Mouse (Mus musculus): ENCODE measurements around the gene Lrrc52. TPM values are rescaled to one million over a fixed set of nuclear protein-coding genes. Genes with fewer than 3 reads are reported as not detected.

Lrrc52 gene
- polyA plus RNA-seq (2014; fragmentation: Nextera tagmentation; extraction: Ambion mirVana), result 0.19 and 0.21 TPM in 2 replicates

DNA sequence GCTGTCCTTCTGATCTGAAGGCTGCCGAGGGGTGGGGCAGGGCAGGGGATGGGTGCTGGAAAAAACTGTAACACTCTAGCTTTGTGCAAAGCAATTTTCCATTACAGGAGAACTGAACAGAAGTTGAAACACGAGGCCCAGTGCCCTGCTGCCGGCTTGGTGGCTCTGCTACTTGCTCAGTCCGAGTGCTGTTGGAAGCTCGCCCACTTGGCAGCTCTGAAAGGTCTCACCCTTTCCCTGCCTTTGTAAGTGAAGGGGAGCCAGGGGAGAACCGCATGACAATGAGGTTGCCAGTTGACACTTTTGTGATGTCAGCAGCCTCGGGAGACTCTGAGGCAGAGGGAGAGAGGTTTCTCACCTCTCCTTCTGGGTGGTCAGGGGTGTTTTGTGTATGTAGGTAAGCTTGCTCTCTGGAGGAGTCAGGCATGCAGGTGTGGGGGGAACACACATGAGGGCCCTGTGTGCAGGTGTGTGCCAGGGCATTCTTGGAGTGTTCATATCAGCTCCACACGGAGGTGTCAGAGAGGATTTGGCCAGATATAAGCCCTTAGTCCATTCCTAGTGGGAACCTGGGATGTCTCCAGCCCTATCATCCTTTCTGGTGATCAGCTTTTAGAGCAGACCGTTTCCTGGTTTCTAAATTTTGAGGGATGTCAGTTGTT, at the start of gene Lrrc52:
Lrrc52 (minus strand) TSS at position 16 of the 662 bp plus-strand sequence.
- Histone ChIP-seq H3K4me1 (replicated peaks; ENCODE audit: control insufficient read depth, insufficient read depth, low read length) (no peaks in the 10 kb centered on the region), H3K4me2 (no peak within 1 kb of the TSS), H3K36me3 (ENCODE audit: control insufficient read depth, insufficient read depth, low read length) (no peaks in the 10 kb centered on the region), H3K4me3 (ENCODE audit: low read depth, low read length) (no peak within 1 kb of the TSS), H3K27ac (ENCODE audit: low read depth, low read length) (no peak within 1 kb of the TSS), H3K27me3 (replicated peaks; ENCODE audit: control insufficient read depth, insufficient read depth, low read length) (no peaks in the 10 kb centered on the region), H3K9ac (ENCODE audit: low read depth, low read length) (no peak within 1 kb of the TSS), H3K9me3 (ENCODE audit: control insufficient read depth, low read length) (no peaks in the 10 kb centered on the region)
- ATAC-seq (replicated peaks; ENCODE audit: low FRiP score), result no peak
- 40% methylated on average over 9 of the region's 9 CpGs for WGBS
- no peak for DNase-seq (ENCODE audit: low spot score)

GRCm38 (mm10) chr1:167511621-167512020, 45.0 kb upstream of the Lrrc52 start:
- Histone ChIP-seq H3K27ac (ENCODE audit: low read depth, low read length) (no peak overlapping the region), H3K9ac (ENCODE audit: low read depth, low read length) (no peak overlapping the region), H3K36me3 (ENCODE audit: control insufficient read depth, insufficient read depth, low read length) (no peaks in the 10 kb centered on the region), H3K4me1 (replicated peaks; ENCODE audit: control insufficient read depth, insufficient read depth, low read length) (no peaks in the 10 kb centered on the region), H3K4me3 (ENCODE audit: low read depth, low read length) (no peak overlapping the region), H3K27me3 (replicated peaks; ENCODE audit: control insufficient read depth, insufficient read depth, low read length) (no peaks in the 10 kb centered on the region), H3K9me3 (ENCODE audit: control insufficient read depth, low read length) (no peaks in the 10 kb centered on the region), H3K4me2 (no peak overlapping the region)
- no peak for ATAC-seq (replicated peaks; ENCODE audit: low FRiP score)
- 79% methylated on average over 9 of the region's 9 CpGs for WGBS
- DNase-seq (ENCODE audit: low spot score), result no peak

- Histone ChIP-seq H3K9ac (ENCODE audit: low read depth, low read length) (no peak overlapping the region), H3K4me1 (replicated peaks; ENCODE audit: control insufficient read depth, insufficient read depth, low read length) (no peaks in the 10 kb centered on the region), H3K4me2 (no peak overlapping the region), H3K27me3 (replicated peaks; ENCODE audit: control insufficient read depth, insufficient read depth, low read length) (no peaks in the 10 kb centered on the region), H3K9me3 (ENCODE audit: control insufficient read depth, low read length) (no peaks in the 10 kb centered on the region), H3K4me3 (ENCODE audit: low read depth, low read length) (no peak overlapping the region), H3K36me3 (ENCODE audit: control insufficient read depth, insufficient read depth, low read length) (no peaks in the 10 kb centered on the region), H3K27ac (ENCODE audit: low read depth, low read length) (no peak overlapping the region)
- DNase-seq (ENCODE audit: low spot score) (no peak), ATAC-seq (replicated peaks; ENCODE audit: low FRiP score) (no peak)
- WGBS, result 75% methylated on average over 7 of the region's 7 CpGs
These were observed 39.5 kb upstream of the Lrrc52 start for GRCm38 (mm10) chr1:167506048-167506447.

GRCm38 (mm10) chr1:167505427-167505826, 38.8 kb upstream of the Lrrc52 start:
- no peak overlapping the region for H3K27ac ChIP-seq (ENCODE audit: low read depth, low read length)
- H3K4me2 ChIP-seq, result no peak overlapping the region
- no peak overlapping the region for H3K4me3 ChIP-seq (ENCODE audit: low read depth, low read length)
- no peaks in the 10 kb centered on the region for H3K9me3 ChIP-seq (ENCODE audit: control insufficient read depth, low read length)
- no peak overlapping the region for H3K9ac ChIP-seq (ENCODE audit: low read depth, low read length)
- ATAC-seq (replicated peaks; ENCODE audit: low FRiP score), result no peak
- 97% methylated on average over 1 of the region's 1 CpGs for WGBS
- no peaks in the 10 kb centered on the region for H3K27me3 ChIP-seq (replicated peaks; ENCODE audit: control insufficient read depth, insufficient read depth, low read length)
- no peaks in the 10 kb centered on the region for H3K36me3 ChIP-seq (ENCODE audit: control insufficient read depth, insufficient read depth, low read length)
- H3K4me1 ChIP-seq (replicated peaks; ENCODE audit: control insufficient read depth, insufficient read depth, low read length), result no peaks in the 10 kb centered on the region
- DNase-seq (ENCODE audit: low spot score), result no peak

DNA sequence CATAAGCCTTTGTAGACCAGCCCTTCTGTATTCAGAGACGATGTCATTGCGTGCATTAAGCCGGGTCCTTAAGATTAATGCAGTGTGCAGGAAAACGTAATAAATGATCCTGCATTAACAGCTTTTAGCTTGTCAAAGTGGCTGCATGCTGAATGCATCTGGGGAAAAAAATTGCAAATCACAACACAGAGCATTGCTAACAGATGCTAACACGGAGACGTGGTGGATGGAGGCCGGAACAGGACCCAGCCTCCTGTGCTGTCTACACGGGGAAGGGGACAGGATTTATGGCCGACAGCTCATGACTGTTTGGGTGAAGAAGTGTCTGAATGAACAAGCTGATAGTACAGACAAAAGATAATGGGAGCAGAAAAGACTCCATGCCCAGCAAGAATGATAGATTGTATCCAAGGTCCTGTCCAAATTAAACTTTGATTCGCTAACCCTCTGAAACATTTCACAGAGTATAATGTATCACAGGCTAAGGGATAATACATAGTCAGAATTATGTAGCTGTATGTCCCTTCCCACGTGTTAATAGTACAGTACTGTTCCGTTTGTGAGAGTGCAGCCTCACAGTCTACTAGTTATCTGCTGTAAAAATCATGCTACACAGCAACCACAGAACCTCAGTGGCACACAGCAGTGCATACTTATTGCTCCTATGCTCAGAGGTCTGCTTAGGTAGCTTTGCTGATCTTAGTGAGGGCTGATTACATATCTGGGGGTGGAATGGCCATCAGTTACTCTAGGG, 32.7 kb upstream of the Lrrc52 start:
- Histone ChIP-seq H3K27me3 (replicated peaks; ENCODE audit: control insufficient read depth, insufficient read depth, low read length) (no peaks in the 10 kb centered on the region), H3K4me3 (ENCODE audit: low read depth, low read length) (no peak overlapping the region), H3K27ac (ENCODE audit: low read depth, low read length) (no peak overlapping the region), H3K4me1 (replicated peaks; ENCODE audit: control insufficient read depth, insufficient read depth, low read length) (0 out of 2 replicates have a peak, but pooled peaks cover 3% of the 10 kb centered on the region), H3K9me3 (ENCODE audit: control insufficient read depth, low read length) (no peaks in the 10 kb centered on the region), H3K36me3 (ENCODE audit: control insufficient read depth, insufficient read depth, low read length) (no peaks in the 10 kb centered on the region), H3K9ac (ENCODE audit: low read depth, low read length) (no peak overlapping the region), H3K4me2 (no peak overlapping the region)
- no peak for DNase-seq (ENCODE audit: low spot score)
- 60% methylated on average over 12 of the region's 12 CpGs for WGBS
- ATAC-seq (replicated peaks; ENCODE audit: low FRiP score), result no peak

DNA sequence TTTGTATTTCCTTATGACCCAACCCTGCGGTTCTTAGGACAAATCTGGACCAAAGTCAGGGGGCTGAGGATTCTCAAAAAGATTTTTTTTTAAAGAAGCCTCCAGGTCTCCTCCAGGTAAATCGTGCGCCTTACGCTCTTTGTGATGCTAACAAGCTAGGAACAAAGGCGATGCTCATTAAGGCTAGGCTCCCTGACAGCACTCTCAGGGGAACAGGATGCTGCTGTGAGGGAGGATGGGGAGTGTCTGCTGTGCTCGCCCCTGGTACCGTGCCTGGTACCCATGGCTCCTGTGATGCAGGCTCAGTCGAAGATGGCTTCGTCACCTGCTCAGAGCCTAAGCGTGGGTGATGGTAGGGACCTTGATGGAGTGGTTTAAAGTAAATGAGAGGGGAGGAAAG, 31.4 kb upstream of the Lrrc52 start:
- Histone ChIP-seq H3K9ac (ENCODE audit: low read depth, low read length) (no peak overlapping the region), H3K9me3 (ENCODE audit: control insufficient read depth, low read length) (no peaks in the 10 kb centered on the region), H3K27ac (ENCODE audit: low read depth, low read length) (no peak overlapping the region), H3K4me3 (ENCODE audit: low read depth, low read length) (no peak overlapping the region), H3K4me1 (replicated peaks; ENCODE audit: control insufficient read depth, insufficient read depth, low read length) (0 out of 2 replicates have a peak, but pooled peaks cover 3% of the 10 kb centered on the region), H3K36me3 (ENCODE audit: control insufficient read depth, insufficient read depth, low read length) (no peaks in the 10 kb centered on the region), H3K4me2 (no peak overlapping the region), H3K27me3 (replicated peaks; ENCODE audit: control insufficient read depth, insufficient read depth, low read length) (no peaks in the 10 kb centered on the region)
- no peak for ATAC-seq (replicated peaks; ENCODE audit: low FRiP score)
- no peak for DNase-seq (ENCODE audit: low spot score)
- 38% methylated on average over 10 of the region's 10 CpGs for WGBS

DNA sequence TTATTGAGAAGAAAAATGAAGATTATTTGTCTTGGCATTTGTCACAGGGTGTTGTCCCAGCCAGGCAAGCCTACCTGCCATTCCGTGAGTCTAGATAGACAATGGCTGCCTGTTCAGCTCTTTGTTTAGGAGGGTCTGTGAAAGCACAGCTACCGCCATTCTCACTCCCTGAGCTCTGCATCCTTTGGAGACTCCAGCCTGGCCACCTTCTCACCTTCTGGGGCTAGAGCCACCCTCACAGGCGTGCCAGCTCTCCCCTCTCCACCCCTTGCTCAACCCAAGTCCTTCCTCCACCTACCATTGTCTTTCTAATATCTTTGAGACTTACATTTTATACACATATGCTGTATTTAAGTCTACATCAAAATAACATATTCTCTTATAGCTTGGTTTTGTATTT, 31.0 kb upstream of the Lrrc52 start:
- Histone ChIP-seq H3K36me3 (ENCODE audit: control insufficient read depth, insufficient read depth, low read length) (no peaks in the 10 kb centered on the region), H3K27ac (ENCODE audit: low read depth, low read length) (no peak overlapping the region), H3K27me3 (replicated peaks; ENCODE audit: control insufficient read depth, insufficient read depth, low read length) (no peaks in the 10 kb centered on the region), H3K4me1 (replicated peaks; ENCODE audit: control insufficient read depth, insufficient read depth, low read length) (0 out of 2 replicates have a peak, but pooled peaks cover 3% of the 10 kb centered on the region), H3K9me3 (ENCODE audit: control insufficient read depth, low read length) (no peaks in the 10 kb centered on the region), H3K4me2 (no peak overlapping the region), H3K4me3 (ENCODE audit: low read depth, low read length) (no peak overlapping the region), H3K9ac (ENCODE audit: low read depth, low read length) (no peak overlapping the region)
- ATAC-seq (replicated peaks; ENCODE audit: low FRiP score) (no peak), DNase-seq (ENCODE audit: low spot score) (no peak)
- 51% methylated on average over 3 of the region's 3 CpGs for WGBS

DNA sequence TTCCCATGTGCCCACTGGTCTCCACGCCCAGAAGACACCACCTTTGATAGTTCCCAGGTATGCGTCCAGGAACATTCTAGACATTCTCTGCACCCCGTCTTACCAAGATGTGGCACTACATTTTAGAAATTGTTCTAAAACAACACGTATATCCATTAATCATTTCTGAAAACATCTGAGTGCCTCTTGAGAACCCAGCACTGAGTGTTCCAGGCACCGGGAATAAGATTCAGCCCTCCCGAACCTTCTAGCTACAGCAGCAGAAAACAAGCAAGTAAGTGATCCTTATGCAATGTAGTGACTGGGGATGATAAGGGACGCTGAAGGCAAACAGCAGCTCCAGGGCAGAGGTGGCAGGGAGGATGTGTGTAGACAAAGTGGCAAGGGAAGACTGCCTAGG, 24.9 kb upstream of the Lrrc52 start:
- H3K9ac ChIP-seq (ENCODE audit: low read depth, low read length), result no peak overlapping the region
- no peak overlapping the region for H3K4me2 ChIP-seq
- H3K27me3 ChIP-seq (replicated peaks; ENCODE audit: control insufficient read depth, insufficient read depth, low read length), result no peaks in the 10 kb centered on the region
- no peaks in the 10 kb centered on the region for H3K36me3 ChIP-seq (ENCODE audit: control insufficient read depth, insufficient read depth, low read length)
- WGBS, result 72% methylated on average over 7 of the region's 7 CpGs
- no peak for DNase-seq (ENCODE audit: low spot score)
- H3K27ac ChIP-seq (ENCODE audit: low read depth, low read length), result no peak overlapping the region
- H3K4me3 ChIP-seq (ENCODE audit: low read depth, low read length), result no peak overlapping the region
- H3K4me1 ChIP-seq (replicated peaks; ENCODE audit: control insufficient read depth, insufficient read depth, low read length), result no peaks in the 10 kb centered on the region
- no peak for ATAC-seq (replicated peaks; ENCODE audit: low FRiP score)
- no peaks in the 10 kb centered on the region for H3K9me3 ChIP-seq (ENCODE audit: control insufficient read depth, low read length)

- H3K4me2 ChIP-seq, result no peak overlapping the region
- no peaks in the 10 kb centered on the region for H3K36me3 ChIP-seq (ENCODE audit: control insufficient read depth, insufficient read depth, low read length)
- no peak overlapping the region for H3K4me3 ChIP-seq (ENCODE audit: low read depth, low read length)
- DNase-seq (ENCODE audit: low spot score), result no peak
- H3K27me3 ChIP-seq (replicated peaks; ENCODE audit: control insufficient read depth, insufficient read depth, low read length), result no peaks in the 10 kb centered on the region
- no peaks in the 10 kb centered on the region for H3K4me1 ChIP-seq (replicated peaks; ENCODE audit: control insufficient read depth, insufficient read depth, low read length)
- 85% methylated on average over 5 of the region's 5 CpGs for WGBS
- no peak overlapping the region for H3K9ac ChIP-seq (ENCODE audit: low read depth, low read length)
- no peaks in the 10 kb centered on the region for H3K9me3 ChIP-seq (ENCODE audit: control insufficient read depth, low read length)
- ATAC-seq (replicated peaks; ENCODE audit: low FRiP score), result no peak
- H3K27ac ChIP-seq (ENCODE audit: low read depth, low read length), result no peak overlapping the region
These were observed 21.4 kb upstream of the Lrrc52 start for GRCm38 (mm10) chr1:167487933-167488332.

Measured in liver, embryonic 11.5 days (tissue).